25 mouse cellular contexts compared by ENCODE assay signal in the genomic region with DNA sequence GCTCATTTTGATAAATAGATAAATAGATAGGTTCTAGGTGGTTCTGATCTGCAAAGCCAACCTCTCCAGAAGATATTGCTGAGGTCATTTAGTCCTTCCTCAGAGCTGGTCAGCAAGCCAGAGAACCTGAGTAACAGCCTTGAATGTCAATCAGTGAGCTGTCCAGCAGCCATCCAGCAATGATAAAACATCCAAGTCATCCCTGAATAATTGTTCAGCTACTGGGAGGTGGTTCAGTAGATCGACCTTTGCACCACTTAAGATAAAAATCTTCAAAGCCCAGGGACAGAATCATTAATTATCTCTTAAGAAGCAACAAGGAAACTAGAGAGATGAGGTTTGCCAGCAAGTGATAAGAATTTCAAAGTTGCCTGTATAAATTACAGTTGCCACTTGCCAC. TPM values are rescaled to one million over a fixed set of nuclear protein-coding genes. Genes with fewer than 3 reads are reported as not detected.
"Had no signal": no experiment of that assay in that cellular context is flagged by ENCODE, and none has a peak within 500 bp of the region (broad histone marks: within the 10 kb centered on the region; RNA-seq: fewer than 3 reads in every experiment).

No protein-coding gene starts in this region.

- H3K27me3 ChIP-seq: midbrain, embryonic 12.5 days; neural tube, embryonic 13.5 days; neural tube, embryonic 15.5 days had no signal

- H3K4me1 ChIP-seq: midbrain, embryonic 12.5 days; neural tube, embryonic 13.5 days; neural tube, embryonic 15.5 days had no signal

- H3K9me3 ChIP-seq: midbrain, embryonic 10.5 days; midbrain, embryonic 12.5 days; neural tube, embryonic 13.5 days; neural tube, embryonic 15.5 days had no signal

- DNase-seq: liver, postnatal 0 days; lung, embryonic 14.5 days; lung, postnatal 10 days; lung, postnatal 4 days; midbrain, embryonic 14.5 days; retina, postnatal 1 day; right cerebral cortex, adult 18-20 months; right cerebral cortex, postnatal 25 days; right cerebral cortex, postnatal 4 days; spleen, adult 18-20 months; thymus, adult 2 months; thymus, postnatal 25 days; thymus, postnatal 4 days had no signal

- H3K4me2 ChIP-seq: lung, embryonic 14.5 days; midbrain, embryonic 12.5 days; neural tube, embryonic 13.5 days; neural tube, embryonic 15.5 days had no signal

- H3K4me3 ChIP-seq: midbrain, embryonic 10.5 days; midbrain, embryonic 12.5 days; myocyte; neural tube, embryonic 13.5 days; neural tube, embryonic 15.5 days had no signal

- H3K27ac ChIP-seq: midbrain, embryonic 10.5 days; midbrain, embryonic 12.5 days; neural tube, embryonic 13.5 days; neural tube, embryonic 15.5 days had no signal

- H3K36me3 ChIP-seq: midbrain, embryonic 10.5 days; midbrain, embryonic 12.5 days; neural tube, embryonic 13.5 days; neural tube, embryonic 15.5 days had no signal

- H3K9ac ChIP-seq: liver, postnatal 0 days; lung, embryonic 14.5 days; midbrain, embryonic 12.5 days; neural tube, embryonic 13.5 days; neural tube, embryonic 15.5 days had no signal

- ATAC-seq: liver, postnatal 0 days; midbrain, embryonic 16.5 days had no signal

RNA-seq across cellular contexts. Expression of gene Ntsr2, which starts 52.8 kb away (rescaled TPM):
- total RNA-seq: megakaryocyte, adult 5-6 weeks; megakaryocyte-erythroid progenitor cell, adult 5-6 weeks had no signal
- polyA plus RNA-seq: liver, postnatal 0 days; lung, embryonic 14.5 days; midbrain, embryonic 10.5 days; midbrain, embryonic 12.5 days; myocyte; neural tube, embryonic 11.5 days; small intestine, adult 2 months; stomach, embryonic 14.5 days; stomach, embryonic 16.5 days had no signal
